Mouse (Mus musculus): ENCODE data around the gene Hdac9. TPM values are rescaled to one million over a fixed set of nuclear protein-coding genes. Genes with fewer than 3 reads are reported as not detected.

Gene Hdac9
- polyA plus RNA-seq (2011; ENCODE audit: insufficient read length, low read depth, missing spikeins) = 3.7 and 6.0 TPM in 2 replicates

DNA sequence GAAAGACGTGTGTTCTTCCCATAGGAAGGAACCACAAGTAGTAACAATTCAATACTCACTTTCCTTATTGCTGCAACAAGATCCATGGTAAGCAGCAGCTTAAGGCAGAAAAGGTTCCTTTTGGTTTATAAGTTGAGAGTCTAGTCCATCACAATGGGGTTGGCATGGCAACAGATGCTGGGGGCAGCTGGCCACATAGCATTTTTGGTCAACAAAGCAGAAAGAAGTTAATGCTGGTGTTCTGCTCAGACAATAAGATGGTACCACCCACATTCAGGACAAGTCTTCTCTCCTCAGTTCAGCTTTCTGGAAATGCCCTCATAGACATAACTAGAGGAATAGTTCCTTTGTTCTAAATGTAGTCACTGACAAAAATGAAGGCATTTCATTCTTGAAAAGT lies at the start of gene Hdac9:
TSS of gene Hdac9 (minus strand) at position 101 of the 400 bp plus-strand sequence.
- Histone ChIP-seq H3K4me1 (ENCODE audit: control insufficient read depth, insufficient read depth, low read length) (no peaks in the 10 kb centered on the region), H3K4me3 (ENCODE audit: insufficient read depth, low read length) (no peak within 1 kb of the TSS), H3K27ac (ENCODE audit: insufficient read depth, low read length) (no peak within 1 kb of the TSS)
- TF ChIP-seq POLR2A (IDR thresholded peaks at IDR 0.05; ENCODE audit: low read depth, low read length) = no peak
- no peak for TF ChIP-seq CTCF (IDR thresholded peaks at IDR 0.05; ENCODE audit: borderline replicate concordance, insufficient read depth, low read length)

DNA sequence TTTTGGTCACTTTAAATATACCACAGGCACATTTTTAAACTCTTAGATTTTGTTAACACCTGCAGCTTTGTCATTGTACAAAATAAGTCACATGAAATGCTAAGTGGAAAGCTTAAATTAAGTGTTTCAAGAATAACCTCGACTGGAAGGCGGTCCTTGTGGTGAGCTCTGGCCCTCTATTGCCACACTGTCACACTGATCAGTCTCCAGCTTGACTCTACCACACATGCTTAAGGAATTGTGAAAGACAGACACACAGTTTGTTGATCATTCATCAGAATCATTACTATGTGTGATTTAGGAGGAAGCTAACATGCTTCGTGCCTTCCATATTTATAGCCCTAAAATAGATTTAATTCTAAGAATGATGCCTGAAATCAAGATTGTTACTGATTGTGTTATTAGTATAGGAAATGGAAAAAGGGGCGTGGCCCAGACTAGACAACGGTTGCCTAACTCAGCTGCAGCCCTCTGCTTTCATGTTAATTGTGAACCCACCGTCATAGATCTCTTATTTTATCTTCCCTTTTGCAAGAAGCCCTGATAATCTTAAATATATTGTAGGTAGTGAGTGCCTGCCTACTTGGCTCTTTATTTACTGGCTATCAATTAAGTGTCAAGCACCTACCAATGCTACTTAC lies 32.3 kb upstream of the Hdac9 start:
- Histone ChIP-seq H3K4me3 (ENCODE audit: insufficient read depth, low read length) (no peak overlapping the region), H3K4me1 (ENCODE audit: control insufficient read depth, insufficient read depth, low read length) (no peaks in the 10 kb centered on the region), H3K27ac (ENCODE audit: insufficient read depth, low read length) (no peak overlapping the region)
- TF ChIP-seq POLR2A (IDR thresholded peaks at IDR 0.05; ENCODE audit: low read depth, low read length) = no peak

DNA sequence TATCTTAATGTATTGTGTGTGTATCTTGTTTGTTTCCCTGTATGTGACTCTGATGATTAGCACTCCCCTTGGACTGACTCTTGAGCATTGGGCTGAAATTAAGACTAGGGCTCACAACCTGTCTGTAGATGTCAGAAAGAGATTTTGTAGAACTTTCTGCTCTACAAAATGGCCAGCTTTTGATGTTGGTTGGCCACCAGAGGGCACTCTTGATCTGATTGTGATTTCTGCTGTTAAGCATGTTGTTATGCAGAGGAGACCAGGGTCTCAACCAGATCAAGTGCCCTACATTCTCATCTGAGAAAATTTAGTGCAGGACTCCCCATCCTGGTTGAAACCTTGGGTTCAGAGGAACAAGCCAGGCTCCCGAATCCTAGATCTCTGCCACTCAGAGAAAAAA lies 21.0 kb upstream of the Hdac9 start:
- no peak for TF ChIP-seq POLR2A (IDR thresholded peaks at IDR 0.05; ENCODE audit: low read depth, low read length)
- TF ChIP-seq CTCF (IDR thresholded peaks at IDR 0.05; ENCODE audit: borderline replicate concordance, insufficient read depth, low read length) = no peak
- no peak overlapping the region for H3K27ac ChIP-seq (ENCODE audit: insufficient read depth, low read length)
- H3K4me1 ChIP-seq (ENCODE audit: control insufficient read depth, insufficient read depth, low read length) = no peaks in the 10 kb centered on the region
- no peak overlapping the region for H3K4me3 ChIP-seq (ENCODE audit: insufficient read depth, low read length)

DNA sequence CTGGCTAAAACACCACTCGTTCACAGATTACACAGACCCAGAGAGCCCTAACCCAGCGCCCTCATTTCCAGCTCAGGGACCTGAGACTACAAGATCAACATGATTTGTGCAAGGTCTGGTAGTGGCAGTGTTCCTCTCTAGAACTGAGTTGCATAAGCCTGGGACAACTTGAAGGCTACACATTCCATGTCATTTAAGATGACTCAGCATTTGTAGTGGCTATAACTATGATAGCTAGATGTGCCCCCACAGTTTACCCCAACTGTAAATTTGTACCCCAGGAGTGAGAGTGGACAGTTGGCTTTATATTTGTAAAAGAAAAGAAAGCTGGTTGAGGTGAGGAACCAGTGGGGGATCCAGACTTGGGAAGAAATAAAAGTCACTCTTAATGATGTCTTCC lies 8.9 kb downstream of the Hdac9 start:
- no peaks in the 10 kb centered on the region for H3K4me1 ChIP-seq (ENCODE audit: control insufficient read depth, insufficient read depth, low read length)
- H3K4me3 ChIP-seq (ENCODE audit: insufficient read depth, low read length) = no peak overlapping the region
- H3K27ac ChIP-seq (ENCODE audit: insufficient read depth, low read length) = no peak overlapping the region
- TF ChIP-seq POLR2A (IDR thresholded peaks at IDR 0.05; ENCODE audit: low read depth, low read length) (no peak), CTCF (IDR thresholded peaks at IDR 0.05; ENCODE audit: borderline replicate concordance, insufficient read depth, low read length) (no peak)

DNA sequence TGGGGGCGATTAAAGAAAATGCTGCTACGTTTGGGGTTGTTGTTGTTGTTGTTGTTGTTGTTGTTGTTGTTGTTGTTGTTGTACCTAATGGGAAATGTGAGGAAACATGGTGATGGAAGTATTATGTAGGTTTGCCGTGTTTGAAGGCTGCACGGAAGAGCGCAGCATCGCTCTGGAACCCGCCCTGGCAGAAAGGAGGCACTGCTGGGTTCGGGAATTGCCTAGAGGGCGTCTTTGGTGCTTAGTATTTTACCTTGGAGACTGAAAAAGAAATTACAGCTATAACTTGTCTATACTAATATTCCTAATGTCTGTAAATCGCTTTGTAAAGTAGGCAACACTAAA lies 9.4 kb downstream of the Hdac9 start:
- TF ChIP-seq CTCF (IDR thresholded peaks at IDR 0.05; ENCODE audit: borderline replicate concordance, insufficient read depth, low read length) = no peak
- no peak for TF ChIP-seq POLR2A (IDR thresholded peaks at IDR 0.05; ENCODE audit: low read depth, low read length)
- peak overlapping the region; percentile 51 for H3K4me3 ChIP-seq (ENCODE audit: insufficient read depth, low read length)
- no peaks in the 10 kb centered on the region for H3K4me1 ChIP-seq (ENCODE audit: control insufficient read depth, insufficient read depth, low read length)
- H3K27ac ChIP-seq (ENCODE audit: insufficient read depth, low read length) = no peak overlapping the region

DNA sequence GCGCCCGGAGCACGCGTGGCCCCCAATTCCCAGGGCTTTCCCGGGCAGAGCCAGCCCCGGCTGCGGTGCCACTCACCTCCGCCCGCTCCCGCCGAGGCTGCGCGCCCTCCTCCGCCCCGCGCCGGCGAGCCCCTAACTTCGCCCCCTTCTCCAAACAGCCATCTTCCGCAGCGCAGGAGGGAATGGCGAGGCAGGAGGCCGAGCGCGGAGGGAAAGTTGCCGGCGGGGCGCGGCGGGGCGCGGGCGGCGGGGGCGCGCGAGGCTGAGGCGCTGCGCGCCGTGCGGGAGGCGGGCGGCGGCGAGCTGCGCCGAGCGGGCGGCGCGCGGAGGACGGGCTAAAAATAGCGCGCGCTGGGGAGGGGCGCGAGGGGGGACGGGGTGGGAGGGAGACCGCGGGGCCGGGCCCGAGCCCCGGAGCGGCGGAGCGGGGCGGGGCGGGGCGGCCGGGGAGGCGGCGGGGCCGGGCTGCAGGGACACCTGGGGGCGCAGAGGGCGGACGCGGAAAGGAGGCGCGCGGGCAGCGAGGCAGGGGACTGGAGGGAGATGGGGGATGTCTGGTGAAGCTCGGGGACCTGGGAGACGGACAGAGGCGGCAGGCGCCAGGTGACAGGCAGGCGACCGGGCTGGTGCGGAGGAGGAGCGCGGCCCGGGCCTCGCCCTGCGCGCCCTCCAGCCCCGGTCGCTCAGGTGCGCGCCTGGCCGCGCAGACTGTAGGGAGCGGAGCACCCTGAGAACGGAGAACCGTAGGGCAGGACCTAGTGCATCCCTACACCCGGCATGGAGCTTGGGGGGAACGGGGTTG lies 10.0 kb downstream of the Hdac9 start:
- Histone ChIP-seq H3K27ac (ENCODE audit: insufficient read depth, low read length) (no peak overlapping the region), H3K4me3 (ENCODE audit: insufficient read depth, low read length) (peak overlapping the region; percentile 51), H3K4me1 (ENCODE audit: control insufficient read depth, insufficient read depth, low read length) (no peaks in the 10 kb centered on the region)
- no peak for TF ChIP-seq CTCF (IDR thresholded peaks at IDR 0.05; ENCODE audit: borderline replicate concordance, insufficient read depth, low read length)
- TF ChIP-seq POLR2A (IDR thresholded peaks at IDR 0.05; ENCODE audit: low read depth, low read length) = no peak

DNA sequence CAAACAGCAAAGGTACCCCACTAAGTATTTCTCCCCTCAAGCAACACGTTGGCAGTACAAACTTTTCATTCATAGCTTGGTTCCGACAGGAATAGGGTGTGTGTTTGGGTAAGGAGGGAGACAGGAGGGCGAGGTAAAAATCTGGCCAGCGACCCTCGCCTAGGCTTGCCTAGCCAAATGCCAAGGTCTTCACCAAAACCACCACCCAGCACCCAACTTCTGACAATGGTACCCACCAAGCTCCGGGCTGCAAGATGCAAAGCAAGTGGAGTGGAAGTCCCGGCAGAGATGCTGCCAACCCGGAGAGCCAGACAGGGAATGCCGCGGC lies 10.6 kb downstream of the Hdac9 start:
- H3K4me3 ChIP-seq (ENCODE audit: insufficient read depth, low read length) = peak overlapping the region; percentile 35
- TF ChIP-seq CTCF (IDR thresholded peaks at IDR 0.05; ENCODE audit: borderline replicate concordance, insufficient read depth, low read length) (no peak), POLR2A (IDR thresholded peaks at IDR 0.05; ENCODE audit: low read depth, low read length) (no peak)
- H3K27ac ChIP-seq (ENCODE audit: insufficient read depth, low read length) = no peak overlapping the region
- H3K4me1 ChIP-seq (ENCODE audit: control insufficient read depth, insufficient read depth, low read length) = no peaks in the 10 kb centered on the region

DNA sequence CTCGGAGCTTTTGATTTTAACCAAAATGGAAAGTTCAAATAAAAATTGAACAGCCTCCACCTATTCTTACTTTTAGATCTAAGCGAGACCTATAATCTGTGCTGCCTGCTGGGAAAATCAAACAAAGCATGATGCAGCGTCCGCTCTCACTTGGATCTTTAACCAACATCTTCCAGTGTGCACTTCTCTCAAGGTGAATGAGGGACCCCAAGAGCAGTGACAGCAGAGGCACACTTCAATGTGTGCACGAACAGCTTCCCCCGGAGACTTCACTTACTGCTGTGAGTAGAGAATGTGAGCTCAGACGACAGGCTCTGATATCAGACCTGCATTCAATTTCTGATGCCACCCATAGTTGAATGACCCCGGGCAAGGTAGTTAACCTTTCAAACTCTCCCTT lies 16.7 kb downstream of the Hdac9 start:
- H3K27ac ChIP-seq (ENCODE audit: insufficient read depth, low read length) = no peak overlapping the region
- no peaks in the 10 kb centered on the region for H3K4me1 ChIP-seq (ENCODE audit: control insufficient read depth, insufficient read depth, low read length)
- TF ChIP-seq POLR2A (IDR thresholded peaks at IDR 0.05; ENCODE audit: low read depth, low read length) (no peak), CTCF (IDR thresholded peaks at IDR 0.05; ENCODE audit: borderline replicate concordance, insufficient read depth, low read length) (no peak)
- no peak overlapping the region for H3K4me3 ChIP-seq (ENCODE audit: insufficient read depth, low read length)

DNA sequence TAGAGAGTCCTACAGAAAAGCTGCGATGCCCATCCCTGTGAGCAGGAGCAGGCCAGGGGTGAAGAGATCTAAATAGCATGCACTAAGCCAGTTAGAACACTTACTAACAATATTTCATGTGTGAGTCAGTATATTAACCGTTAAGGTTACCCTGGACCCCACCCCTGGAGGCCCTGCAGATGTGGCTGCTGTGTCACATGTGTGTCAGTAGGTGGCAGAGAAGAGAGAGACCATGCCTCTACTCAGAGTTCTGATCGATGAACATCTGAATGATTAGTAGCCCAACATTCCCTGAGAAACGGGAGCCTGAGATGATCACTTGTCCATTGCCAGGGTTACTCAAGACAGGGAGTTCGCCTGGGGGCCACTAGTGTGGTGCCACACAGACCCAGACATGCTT lies 22.0 kb downstream of the Hdac9 start:
- Histone ChIP-seq H3K27ac (ENCODE audit: insufficient read depth, low read length) (no peak overlapping the region), H3K4me3 (ENCODE audit: insufficient read depth, low read length) (no peak overlapping the region), H3K4me1 (ENCODE audit: control insufficient read depth, insufficient read depth, low read length) (no peaks in the 10 kb centered on the region)
- TF ChIP-seq CTCF (IDR thresholded peaks at IDR 0.05; ENCODE audit: borderline replicate concordance, insufficient read depth, low read length) = no peak
- TF ChIP-seq POLR2A (IDR thresholded peaks at IDR 0.05; ENCODE audit: low read depth, low read length) = no peak

DNA sequence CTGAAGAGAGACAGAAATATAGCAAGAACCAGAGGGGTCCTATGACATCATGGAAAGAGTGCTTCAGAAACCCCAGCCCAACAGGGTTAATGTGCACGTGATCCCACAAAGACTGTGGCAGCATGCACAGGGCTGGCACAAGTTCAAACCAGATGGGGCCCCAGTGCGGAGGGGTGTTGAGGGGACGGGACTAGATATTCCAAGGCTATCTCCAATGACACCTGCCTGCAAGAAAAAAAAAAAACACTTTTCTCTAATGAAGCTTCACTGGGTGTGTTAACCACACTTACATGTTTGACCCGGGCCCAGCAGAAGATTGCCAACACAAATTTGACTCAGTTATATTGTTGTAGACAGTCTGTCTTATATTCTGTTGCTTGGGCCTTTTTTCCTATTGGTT lies 28.2 kb downstream of the Hdac9 start:
- Histone ChIP-seq H3K4me3 (ENCODE audit: insufficient read depth, low read length) (no peak overlapping the region), H3K27ac (ENCODE audit: insufficient read depth, low read length) (no peak overlapping the region), H3K4me1 (ENCODE audit: control insufficient read depth, insufficient read depth, low read length) (no peaks in the 10 kb centered on the region)
- TF ChIP-seq CTCF (IDR thresholded peaks at IDR 0.05; ENCODE audit: borderline replicate concordance, insufficient read depth, low read length) = no peak
